Mouse (Mus musculus) frontal cortex, adult 2 months (tissue): ENCODE results near the gene Mxi1. TPM values are rescaled to one million over a fixed set of nuclear protein-coding genes. Genes with fewer than 3 reads are reported as not detected.

Experiments used
- DNase-seq, 2 experiments: peaks; one replicate each; pipeline ENCODE4 v3.0.0; 2022; ENCODE audit warnings: low spot score in 1 of 2; ENCODE audit errors: extremely low spot score in 1 of 2
- polyA plus RNA-seq: library from polyadenylated mRNA; depleted of rRNA; stranded (reverse); fragments of >200 nt; gene quantifications from 2 replicates; pipeline ENCODE4 v1.2.3, GENCODE M21; 2012

Mxi1 gene
- polyA plus RNA-seq, 1 experiment, result 76.6 TPM

GRCm38 (mm10) chr19:53299156-53299828, 11.0 kb upstream of the Mxi1 start:
- DNase-seq, result no peak

- DNase-seq, result no peak
Observed at GRCm38 (mm10) chr19:53299829-53300181, 10.5 kb upstream of the Mxi1 start.

- no peak for DNase-seq
Observed at GRCm38 (mm10) chr19:53303382-53303781, 6.9 kb upstream of the Mxi1 start.

GRCm38 (mm10) chr19:53305621-53306020, 4.7 kb upstream of the Mxi1 start:
- no peak for DNase-seq

GRCm38 (mm10) chr19:53306706-53307105, 3.6 kb upstream of the Mxi1 start:
- no peak for DNase-seq

GRCm38 (mm10) chr19:53307219-53307618, 3.1 kb upstream of the Mxi1 start:
- no peak for DNase-seq

- no peak for DNase-seq
Observed at GRCm38 (mm10) chr19:53309631-53310030, 687 bp upstream of the Mxi1 start.

- no peak for DNase-seq
Observed at GRCm38 (mm10) chr19:53310771-53311523, 629 bp downstream of the Mxi1 start.

- no peak for DNase-seq
Observed at GRCm38 (mm10) chr19:53311524-53312335, 1.4 kb downstream of the Mxi1 start.

GRCm38 (mm10) chr19:53312336-53312871, 2.1 kb downstream of the Mxi1 start:
- peak in 1 of 2 experiments; percentile 67 for DNase-seq

- peak; percentile 73 to 89 for DNase-seq
Observed at GRCm38 (mm10) chr19:53312951-53313683, 2.8 kb downstream of the Mxi1 start.

- DNase-seq, result peak; percentile 100
Observed at GRCm38 (mm10) chr19:53313684-53314443, 3.5 kb downstream of the Mxi1 start.

GRCm38 (mm10) chr19:53314530-53315208, 4.4 kb downstream of the Mxi1 start:
- no peak for DNase-seq

GRCm38 (mm10) chr19:53315209-53315654, 4.9 kb downstream of the Mxi1 start:
- DNase-seq, result no peak

GRCm38 (mm10) chr19:53316105-53316504, 5.8 kb downstream of the Mxi1 start:
- no peak for DNase-seq

- DNase-seq, result no peak
Observed at GRCm38 (mm10) chr19:53316963-53317362, 6.6 kb downstream of the Mxi1 start.

- no peak for DNase-seq
Observed at GRCm38 (mm10) chr19:53318143-53319132, 8.1 kb downstream of the Mxi1 start.
